Mouse (Mus musculus) CD8-positive naive resting alpha-beta T cell, adult 2 months (primary cell): Measurements from ENCODE around the gene Fancd2os.

Experiments used
- DNase-seq, 2 experiments: peaks; one replicate each; pipeline ENCODE4 v3.0.0; 2022; ENCODE audit warnings: low read depth in 2 of 2, low spot score in 2 of 2

Fancd2os gene

GRCm38 (mm10) chr6:113608871-113609270, 8.4 kb upstream of the Fancd2os start:
- no peak for DNase-seq

GRCm38 (mm10) chr6:113605224-113605545, 4.7 kb upstream of the Fancd2os start:
- no peak for DNase-seq

GRCm38 (mm10) chr6:113604432-113605223, 4.1 kb upstream of the Fancd2os start, which contains the start of gene Brk1:
Gene Brk1 (plus strand): TSS chr6:113604772.
- peak; percentile 71 to 73 for DNase-seq

DNA sequence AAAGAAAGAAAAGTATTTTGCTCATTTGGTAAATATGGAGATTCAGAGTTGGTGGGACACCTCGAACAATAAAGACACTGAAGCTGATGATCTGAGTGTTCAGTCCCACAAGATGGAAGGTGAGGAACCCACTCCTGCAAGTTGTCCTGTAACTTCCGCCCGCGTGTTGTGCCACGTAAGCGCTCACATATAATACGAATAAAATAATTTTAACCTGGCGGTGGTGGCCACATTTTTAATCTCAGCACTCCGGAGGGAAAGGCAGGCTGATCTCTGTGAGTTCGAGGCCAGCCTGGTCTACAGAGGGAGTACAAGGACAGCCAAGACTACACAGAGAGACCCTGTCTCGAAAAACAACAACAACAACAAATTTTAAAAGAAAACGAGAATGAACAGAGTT, 3.5 kb upstream of the Fancd2os start:
- no peak for DNase-seq

DNA sequence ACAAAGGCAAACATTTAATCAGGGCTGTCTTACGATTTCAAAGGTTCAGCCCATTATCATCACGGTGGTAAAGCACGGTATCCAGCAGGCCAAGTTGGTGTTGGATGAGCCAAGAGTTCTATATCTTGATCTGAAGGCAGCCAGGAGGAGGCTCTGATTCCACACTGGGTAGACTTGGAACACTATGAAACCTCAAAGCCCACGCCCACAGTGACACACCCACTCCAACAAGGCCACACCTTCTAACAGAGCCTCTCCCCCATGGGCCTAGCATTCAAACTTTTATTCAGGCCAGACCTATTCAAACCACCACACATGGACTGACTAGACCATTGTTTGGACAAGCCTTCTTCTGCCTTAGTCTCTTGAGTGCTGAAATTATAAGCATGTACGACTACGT, 2.3 kb upstream of the Fancd2os start:
- DNase-seq = no peak

- no peak for DNase-seq
Observed at GRCm38 (mm10) chr6:113599833-113600232, 682 bp downstream of the Fancd2os start.

DNA sequence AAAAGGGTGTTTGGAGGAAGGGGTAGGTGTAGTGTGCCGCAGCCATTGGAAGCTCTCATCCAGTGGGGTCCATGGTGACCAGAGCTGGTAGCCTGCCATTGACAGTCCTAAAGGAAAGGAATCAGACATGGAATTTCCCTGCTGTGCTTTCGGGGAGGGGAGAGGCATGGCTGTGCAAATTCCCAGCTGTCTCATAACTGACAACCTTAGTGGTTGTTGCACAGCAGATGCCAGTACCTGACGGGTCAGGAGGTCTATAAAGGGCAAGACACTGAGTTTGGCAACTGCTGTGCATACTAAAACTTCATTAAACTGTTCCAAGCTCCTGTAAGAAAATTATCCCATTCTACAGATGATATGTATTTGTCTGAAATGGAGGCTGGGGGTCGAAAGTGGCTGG, 2.6 kb downstream of the Fancd2os start:
- no peak for DNase-seq

DNA sequence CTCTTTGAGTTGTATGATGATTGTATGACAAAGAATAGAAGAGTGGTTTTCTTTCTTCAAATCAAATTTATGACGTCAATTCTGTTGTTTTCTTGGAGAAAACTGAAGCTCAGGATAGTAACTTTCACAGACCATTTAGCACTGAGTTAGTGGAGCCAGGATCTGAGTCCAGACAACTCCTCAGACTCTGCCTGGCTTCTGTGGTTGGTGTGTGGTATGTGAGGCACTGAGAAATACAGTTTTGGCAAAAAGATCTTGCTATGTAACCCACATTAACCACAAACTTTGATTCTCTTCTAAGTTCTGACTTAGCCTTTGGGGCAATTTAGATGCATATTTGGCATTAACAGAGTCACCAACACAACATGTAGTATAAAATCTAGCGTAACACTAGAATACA, 7.9 kb downstream of the Fancd2os start:
- DNase-seq = no peak

DNA sequence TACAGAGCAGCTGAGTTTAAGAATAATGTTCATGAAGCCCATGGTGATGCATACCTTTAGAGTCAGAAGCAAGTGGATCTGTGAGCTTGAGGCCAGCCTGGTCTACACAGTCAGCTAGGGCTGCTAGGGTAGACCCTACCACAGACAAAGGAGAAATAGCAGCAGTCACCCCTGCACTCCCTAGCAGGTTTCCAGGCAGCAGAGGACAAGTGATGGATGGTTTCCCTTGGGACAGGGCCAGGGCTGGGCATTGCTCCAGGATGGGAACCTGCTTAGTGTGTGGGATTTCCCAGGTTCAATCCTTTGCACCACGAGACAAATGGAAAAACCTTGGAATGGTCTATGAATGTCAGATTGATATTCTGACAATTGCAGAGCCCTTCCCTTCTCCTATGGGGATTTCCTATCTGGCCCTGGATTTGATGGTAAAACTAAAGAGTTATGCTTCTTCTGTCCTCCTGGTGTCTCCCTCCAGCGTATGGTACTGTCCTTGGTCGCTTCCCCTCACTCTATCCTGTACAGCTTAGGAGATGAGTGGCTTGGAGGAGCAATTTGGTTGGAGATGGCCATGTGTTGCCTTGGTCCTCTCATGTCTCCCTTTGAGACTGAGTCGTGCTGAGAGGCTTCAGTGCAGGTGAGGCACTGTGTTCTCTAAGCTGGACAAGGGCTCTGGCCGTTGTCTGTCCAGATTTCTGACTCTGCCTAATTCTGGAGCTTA, 13.9 kb downstream of the Fancd2os start:
- DNase-seq = no peak

DNA sequence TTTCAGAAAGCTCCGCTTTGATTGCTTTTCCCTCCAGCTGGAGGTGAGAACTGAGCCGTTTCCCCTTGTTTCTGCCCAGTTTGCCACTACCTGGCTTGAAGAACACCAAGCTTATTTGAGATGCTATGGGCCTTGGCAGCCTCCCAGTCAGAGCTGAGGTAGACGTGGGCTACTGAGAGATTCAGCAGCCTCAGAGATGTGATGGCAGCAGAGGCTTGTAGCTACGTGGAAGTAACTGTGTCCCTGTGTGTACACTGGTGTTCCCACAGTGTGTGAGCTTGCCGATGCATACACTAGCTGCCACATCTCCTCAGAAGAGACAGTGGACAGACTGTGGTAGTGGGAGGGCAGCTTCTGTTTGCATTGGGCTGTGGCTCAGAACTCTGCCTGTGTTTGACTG, 15.4 kb downstream of the Fancd2os start:
- no peak for DNase-seq

DNA sequence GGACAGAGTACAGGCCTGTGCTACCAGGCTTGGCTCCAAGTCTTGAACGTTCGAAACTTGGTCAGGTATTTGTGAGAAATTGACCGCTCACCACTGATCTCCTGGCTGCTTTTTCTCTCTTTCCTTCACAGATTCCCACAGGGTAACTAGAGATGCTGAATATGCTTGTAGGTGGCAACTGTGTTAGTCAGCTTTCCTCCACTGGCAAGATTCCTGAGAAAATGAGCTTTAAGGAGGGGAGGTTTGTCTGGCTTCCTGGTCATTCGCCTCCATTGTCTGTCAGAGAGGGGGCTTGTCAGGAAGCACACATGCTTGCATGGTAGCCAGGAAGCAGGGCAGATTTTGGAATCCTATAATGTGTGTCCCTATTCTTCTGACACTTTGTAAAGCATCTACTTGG, 17.5 kb downstream of the Fancd2os start:
- no peak for DNase-seq

DNA sequence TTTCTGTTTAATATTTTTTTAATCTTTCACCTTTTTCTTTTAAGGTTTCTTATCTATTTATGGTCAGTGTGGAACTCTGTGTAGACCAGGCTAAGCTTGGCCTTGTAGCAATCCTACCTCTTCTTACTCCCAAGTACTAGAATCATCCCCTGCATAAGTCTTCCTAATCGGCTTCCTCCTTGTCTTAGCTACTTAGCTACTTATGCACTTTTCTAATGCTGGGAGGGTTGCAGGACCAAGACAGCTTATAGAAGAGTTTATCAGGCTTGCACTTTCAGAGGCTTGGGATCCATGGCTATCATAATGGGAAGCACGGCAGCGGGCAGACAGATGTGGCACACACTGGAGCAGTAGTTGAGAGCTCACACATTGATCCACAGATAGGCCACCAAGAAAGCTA, 21.2 kb downstream of the Fancd2os start:
- DNase-seq = no peak

DNA sequence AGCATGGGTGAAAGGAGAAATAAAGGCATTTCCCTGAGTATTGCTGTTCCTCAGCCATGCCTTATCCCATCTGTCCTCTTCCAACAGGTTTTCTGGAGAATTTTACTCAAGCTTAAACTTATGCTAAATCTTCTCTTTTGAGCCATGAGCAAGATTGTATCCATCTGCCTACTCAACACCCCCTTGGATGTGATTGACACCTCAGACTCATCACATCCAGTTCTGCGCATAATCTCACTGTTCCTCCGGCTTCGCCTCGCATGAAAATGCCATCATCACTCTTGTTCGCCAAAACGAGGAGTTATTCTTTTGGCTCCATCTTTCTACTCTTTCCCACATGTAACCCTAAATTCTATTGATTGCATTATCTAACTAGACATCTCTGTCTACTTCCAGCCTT, 24.5 kb downstream of the Fancd2os start:
- no peak for DNase-seq

DNA sequence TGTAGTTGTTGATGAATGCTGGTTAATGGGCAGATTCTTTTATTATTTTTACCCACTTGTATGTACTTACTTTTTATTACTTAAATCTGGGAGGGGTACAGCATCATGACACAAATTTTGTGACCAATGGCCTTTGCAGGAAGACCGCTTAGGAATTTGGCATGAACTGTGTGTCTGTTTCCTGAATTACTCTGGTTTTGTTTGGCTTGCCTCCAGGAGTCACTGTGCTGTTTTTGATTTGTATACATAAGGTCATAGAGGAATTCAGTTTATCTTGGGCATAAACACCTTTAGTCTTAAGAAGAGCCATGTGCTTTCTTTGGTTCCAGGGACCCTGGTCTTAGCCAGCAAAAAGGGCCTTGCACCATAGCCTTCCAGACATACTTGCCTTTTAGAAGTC, 36.0 kb downstream of the Fancd2os start:
- DNase-seq = no peak

DNA sequence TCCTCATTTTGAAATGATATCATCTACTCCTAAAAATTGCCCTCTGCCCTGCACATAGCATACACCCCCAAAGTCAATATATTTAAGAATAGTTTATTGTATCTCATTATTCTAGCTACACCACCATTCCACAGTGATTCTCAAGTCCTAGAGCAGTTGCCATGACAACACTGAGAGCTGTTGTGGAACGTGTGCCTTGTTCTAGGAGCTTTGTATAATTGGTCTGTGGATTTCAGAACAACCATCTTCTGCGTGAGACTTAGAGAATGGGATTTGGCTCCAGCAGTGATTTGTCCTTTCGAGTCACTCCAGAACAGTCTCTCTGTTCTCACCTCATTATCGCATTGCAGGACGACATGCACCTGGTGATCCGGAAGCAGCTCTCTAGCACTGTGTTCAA, 40.8 kb downstream of the Fancd2os start:
- no peak for DNase-seq
